Mouse (Mus musculus) midbrain, embryonic 11.5 days (tissue): ENCODE results near the gene Gm11172. TPM values are rescaled to one million over a fixed set of nuclear protein-coding genes. Genes with fewer than 3 reads are reported as not detected.
"Not testable (repeated sequence)": the region's sequence is repeated elsewhere in the genome, so short reads cannot be mapped to it uniquely, and the experiment has no call there.

Experiments used
- ATAC-seq: fragments of 200-750 bp; cut with Nextera tagmentation; 2 replicates; pipeline ENCODE4 v1.8.0; 2017; ENCODE audit warnings: moderate TSS enrichment, moderate library complexity; ENCODE audit not compliant: low FRiP score
- DNase-seq: peaks from one replicate; pipeline ENCODE4 v3.0.0; 2015; ENCODE audit warnings: low spot score; ENCODE audit errors: missing footprints
- H3K27ac ChIP-seq: fragments of 300-500 bp; sonication (generic); 2 replicates; pipeline ENCODE4 v1.5.1; 2014; ENCODE audit warnings: low read depth, low read length
- H3K27me3 ChIP-seq: fragments of 300-500 bp; sonication (generic); 2 replicates; pipeline ENCODE4 v1.6.1; 2014; ENCODE audit warnings: mild to moderate bottlenecking, low read length, moderate library complexity, mixed read lengths; ENCODE audit not compliant: control insufficient read depth, insufficient read depth
- H3K36me3 ChIP-seq: fragments of 300-500 bp; sonication (generic); 2 replicates; pipeline ENCODE4 v1.6.1; 2014; ENCODE audit warnings: mild to moderate bottlenecking, low read length, moderate library complexity, mixed read lengths; ENCODE audit not compliant: control insufficient read depth, insufficient read depth
- H3K4me1 ChIP-seq: fragments of 300-500 bp; sonication (generic); 2 replicates; pipeline ENCODE4 v1.6.1; 2014; ENCODE audit warnings: low read length; ENCODE audit not compliant: control insufficient read depth, insufficient read depth
- H3K4me2 ChIP-seq: fragments of 300-500 bp; sonication (generic); 2 replicates; pipeline ENCODE4 v1.6.1; 2014; ENCODE audit warnings: mild to moderate bottlenecking, moderate library complexity
- H3K4me3 ChIP-seq: fragments of 300-500 bp; sonication (generic); 2 replicates; pipeline ENCODE4 v1.5.1; 2014; ENCODE audit warnings: low read depth, low read length
- H3K9ac ChIP-seq: fragments of 300-500 bp; sonication (generic); 2 replicates; pipeline ENCODE4 v1.6.1; 2014; ENCODE audit warnings: low read length
- H3K9me3 ChIP-seq: fragments of 300-500 bp; sonication (generic); 2 replicates; pipeline ENCODE4 v1.6.1; 2016; ENCODE audit warnings: low read length; ENCODE audit not compliant: control insufficient read depth
- WGBS: fragments of 180-500 bp; shearing (Covaris S2); extraction: QIAGEN DNeasy Blood & Tissue Kit; methylation state at CpG from one replicate; pipeline ENCODE4 v1.1.7; 2014; 5-methylcytosine and 5-hydroxymethylcytosine counted together
- polyA plus RNA-seq: library from polyadenylated mRNA; unstranded; fragments of >200 nt; fragmentation: Nextera tagmentation; extraction: Ambion mirVana; gene quantifications from 2 replicates; pipeline ENCODE4 v1.2.1, GENCODE M21; 2014

Gm11172 gene
- polyA plus RNA-seq, 1 experiment from 2014 or later: not detected

GRCm38 (mm10) chr16:10849965-10850861, 37.5 kb downstream of the Gm11172 start:
- Histone ChIP-seq H3K4me3 (no peak overlapping the region), H3K9me3 (no peaks in the 10 kb centered on the region), H3K9ac (no peak overlapping the region), H3K27me3 (no peaks in the 10 kb centered on the region), H3K27ac (no peak overlapping the region), H3K36me3 (no peaks in the 10 kb centered on the region), H3K4me2 (no peak overlapping the region), H3K4me1 (no peaks in the 10 kb centered on the region)
- no peak for DNase-seq
- ATAC-seq: no peak
- 75% methylated on average over 12 of the region's 12 CpGs for WGBS

- H3K27ac ChIP-seq: no peak overlapping the region
- H3K4me3 ChIP-seq: no peak overlapping the region
- no peak overlapping the region for H3K9ac ChIP-seq
- H3K36me3 ChIP-seq: no peaks in the 10 kb centered on the region
- no peaks in the 10 kb centered on the region for H3K27me3 ChIP-seq
- no peaks in the 10 kb centered on the region for H3K4me1 ChIP-seq
- no peak overlapping the region for H3K4me2 ChIP-seq
- no peaks in the 10 kb centered on the region for H3K9me3 ChIP-seq
- WGBS: 44% methylated on average over 4 of the region's 4 CpGs
- no peak for DNase-seq
- no peak for ATAC-seq
These were observed 38.2 kb downstream of the Gm11172 start for GRCm38 (mm10) chr16:10850905-10851304.

GRCm38 (mm10) chr16:10852216-10852615, 39.5 kb downstream of the Gm11172 start:
- H3K9me3 ChIP-seq, H3K4me1 ChIP-seq, H3K27me3 ChIP-seq, ATAC-seq, H3K4me2 ChIP-seq, H3K9ac ChIP-seq, H3K36me3 ChIP-seq, H3K4me3 ChIP-seq, H3K27ac ChIP-seq, DNase-seq: not testable (repeated sequence)
- 93% methylated on average over 10 of the region's 10 CpGs for WGBS

- Histone ChIP-seq H3K9me3 (no peaks in the 10 kb centered on the region), H3K4me3 (no peak overlapping the region), H3K4me2 (no peak overlapping the region), H3K9ac (no peak overlapping the region), H3K27me3 (no peaks in the 10 kb centered on the region), H3K27ac (no peak overlapping the region), H3K36me3 (no peaks in the 10 kb centered on the region), H3K4me1 (no peaks in the 10 kb centered on the region)
- 95% methylated on average over 7 of the region's 7 CpGs for WGBS
- no peak for ATAC-seq
- no peak for DNase-seq
These were observed 47.1 kb downstream of the Gm11172 start for GRCm38 (mm10) chr16:10859726-10860245.

GRCm38 (mm10) chr16:10861408-10861807, 48.7 kb downstream of the Gm11172 start:
- H3K4me3 ChIP-seq: no peak overlapping the region
- no peaks in the 10 kb centered on the region for H3K9me3 ChIP-seq
- no peak overlapping the region for H3K27ac ChIP-seq
- no peaks in the 10 kb centered on the region for H3K27me3 ChIP-seq
- 87% methylated on average over 3 of the region's 3 CpGs for WGBS
- H3K9ac ChIP-seq: no peak overlapping the region; the same call in 1 of the 2 replicates
- no peaks in the 10 kb centered on the region for H3K36me3 ChIP-seq
- H3K4me2 ChIP-seq: no peak overlapping the region
- no peaks in the 10 kb centered on the region for H3K4me1 ChIP-seq
- DNase-seq: no peak
- no peak for ATAC-seq

Other genes with a start within 250 kb of the Gm11172 start
- 2.2 and 2.5 TPM in 2 replicates for gene Socs1, start 27.4 kb upstream of the Gm11172 start, polyA plus RNA-seq
- gene Tnp2, start 24.3 kb upstream of the Gm11172 start, polyA plus RNA-seq: not detected in 2 replicates
- gene Prm3, start 22.0 kb upstream of the Gm11172 start, polyA plus RNA-seq: not detected in 2 replicates
- gene Prm2, start 16.8 kb upstream of the Gm11172 start, polyA plus RNA-seq: not detected in 2 replicates
- not detected in 2 replicates for gene Prm1, start 7.1 kb upstream of the Gm11172 start, polyA plus RNA-seq
- gene Rmi2, start 22.1 kb downstream of the Gm11172 start, polyA plus RNA-seq: 2.3 and 2.9 TPM in 2 replicates
- gene Snn, start 248.0 kb downstream of the Gm11172 start, polyA plus RNA-seq: 103 and 110 TPM in 2 replicates